Mouse (Mus musculus): ENCODE measurements at regions not wholly inside any gene's neighbourhood (a gene's known extent, or its start where the extent isn't known, plus 50 kb on each side); places are given as distances from the start of the nearest gene placed in this dataset.
A peak's percentile ranks its signal among the peaks of the same experiment; 100 is the strongest.
"Not testable (repeated sequence)": the region's sequence is repeated elsewhere in the genome, so short reads cannot be mapped to it uniquely, and the experiment has no call there.

GRCm38 (mm10) chr15:89730320-89730719 lies 111.3 kb downstream of the Syt10 start:
- DNase-seq (ENCODE audit: extremely low read depth, insufficient read length, low spot score) = peak; percentile 14

GRCm38 (mm10) chr15:89724356-89724755 lies 117.3 kb downstream of the Syt10 start:
- DNase-seq (ENCODE audit: extremely low read depth, insufficient read length, low spot score) = no peak

- no peak for DNase-seq (ENCODE audit: extremely low read depth, insufficient read length, low spot score)
Observed at GRCm38 (mm10) chr15:89697221-89697620, 105.5 kb upstream of the Rabl2 start.

- no peak for DNase-seq (ENCODE audit: extremely low read depth, insufficient read length, low spot score)
Observed at GRCm38 (mm10) chr15:89676366-89676765, 84.6 kb upstream of the Rabl2 start.

- not testable (repeated sequence) for DNase-seq (ENCODE audit: extremely low read depth, insufficient read length, low spot score)
Observed at GRCm38 (mm10) chr15:89656558-89656957, 64.8 kb upstream of the Rabl2 start.

All from 3134 (cell line).